Mouse (Mus musculus): Measurements from ENCODE around the gene Atg9a. TPM values are rescaled to one million over a fixed set of nuclear protein-coding genes. Genes with fewer than 3 reads are reported as not detected.
A peak's percentile ranks its signal among the peaks of the same experiment; 100 is the strongest.

The Atg9a gene
- total and polyA plus RNA-seq, 2 experiments = 23.5 to 75.4 TPM

- 30% methylated on average over 34 of the region's 34 CpGs for WGBS
- Histone ChIP-seq H3K9ac (ENCODE audit: low read depth, low read length) (peak overlapping the region; percentile 69), H3K27me3 (ENCODE audit: control insufficient read depth, insufficient read depth, low read length) (no peaks in the 10 kb centered on the region), H3K79me2 (ENCODE audit: control insufficient read depth, insufficient read depth, low read length) (peaks cover 8% of the 10 kb centered on the region; the same call in 1 of the 2 replicates), H3K4me1 (ENCODE audit: control insufficient read depth, insufficient read depth, low read length) (peaks cover 23% of the 10 kb centered on the region), H3K4me3 (ENCODE audit: insufficient read depth, low read depth, low read length) (peak overlapping the region; percentile 44), H3K27ac (replicated peaks; ENCODE audit: insufficient read depth, low read depth, low read length) (no peak overlapping the region), H3K36me3 (ENCODE audit: control insufficient read depth, insufficient read depth, low read length) (peaks cover 6% of the 10 kb centered on the region; the same call in 1 of the 2 replicates)
- no peak for DNase-seq (ENCODE audit: extremely low read depth, low read depth, low spot score)
- TF ChIP-seq CTCF (IDR thresholded peaks at IDR 0.05; ENCODE audit: low read depth, low read length) (no peak), POLR2A (IDR thresholded peaks at IDR 0.05; ENCODE audit: extremely low read depth, insufficient read depth, low read length) (no peak)
Measured at GRCm38 (mm10) chr1:75208967-75209678, 17.1 kb upstream of the Atg9a start.

- TF ChIP-seq CTCF (IDR thresholded peaks at IDR 0.05; ENCODE audit: low read depth, low read length) = no peak
- no peak for TF ChIP-seq POLR2A (IDR thresholded peaks at IDR 0.05; ENCODE audit: extremely low read depth, insufficient read depth, low read length)
- no peak for DNase-seq (ENCODE audit: extremely low read depth, low read depth, low spot score)
- Histone ChIP-seq H3K27me3 (ENCODE audit: control insufficient read depth, insufficient read depth, low read length) (no peaks in the 10 kb centered on the region), H3K79me2 (ENCODE audit: control insufficient read depth, insufficient read depth, low read length) (no peaks in the 10 kb centered on the region), H3K4me3 (ENCODE audit: insufficient read depth, low read depth, low read length) (no peak overlapping the region), H3K27ac (replicated peaks; ENCODE audit: insufficient read depth, low read depth, low read length) (no peak overlapping the region), H3K9ac (ENCODE audit: low read depth, low read length) (no peak overlapping the region), H3K4me1 (ENCODE audit: control insufficient read depth, insufficient read depth, low read length) (no peaks in the 10 kb centered on the region), H3K36me3 (ENCODE audit: control insufficient read depth, insufficient read depth, low read length) (peaks cover 28% of the 10 kb centered on the region)
- WGBS = 97% methylated on average over 1 of the region's 1 CpGs
Measured at GRCm38 (mm10) chr1:75201236-75201635, 9.2 kb upstream of the Atg9a start.

DNA sequence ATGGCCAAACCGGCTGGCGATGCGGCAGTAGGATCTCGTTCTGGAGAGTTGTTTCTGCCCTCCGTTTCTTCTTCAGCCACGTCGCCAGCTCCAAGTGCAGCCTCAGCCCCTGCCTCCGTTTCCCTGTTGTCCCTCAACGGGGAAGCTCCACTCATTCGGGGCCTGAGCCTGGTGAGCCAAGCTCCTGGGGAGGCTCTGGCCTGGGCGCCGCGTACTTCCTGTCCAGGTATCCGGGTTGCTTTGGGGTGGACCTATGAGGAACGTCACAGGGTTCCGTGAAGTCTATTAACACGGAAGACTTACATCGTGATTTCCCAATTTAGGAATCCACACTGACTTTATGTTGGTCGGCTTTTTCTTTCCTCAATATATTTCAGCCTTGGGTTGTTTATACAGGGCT, 456 bp upstream of the Atg9a start:
- peak overlapping the region; percentile 93 for H3K27ac ChIP-seq (replicated peaks; ENCODE audit: insufficient read depth, low read depth, low read length)
- H3K9ac ChIP-seq (ENCODE audit: low read depth, low read length) = peak overlapping the region; percentile 89
- peaks cover 16% of the 10 kb centered on the region; the same call in 1 of the 2 replicates for H3K79me2 ChIP-seq (ENCODE audit: control insufficient read depth, insufficient read depth, low read length)
- DNase-seq (ENCODE audit: extremely low read depth, low read depth, low spot score) = peak; percentile 81
- TF ChIP-seq POLR2A (IDR thresholded peaks at IDR 0.05; ENCODE audit: extremely low read depth, insufficient read depth, low read length) (0 out of 2 replicates have a peak, but pooled peaks have one; percentile 29), CTCF (IDR thresholded peaks at IDR 0.05; ENCODE audit: low read depth, low read length) (no peak)
- H3K4me3 ChIP-seq (ENCODE audit: insufficient read depth, low read depth, low read length) = peak overlapping the region; percentile 86
- under 1% methylated on average over 19 of the region's 19 CpGs for WGBS
- H3K36me3 ChIP-seq (ENCODE audit: control insufficient read depth, insufficient read depth, low read length) = peaks cover 34% of the 10 kb centered on the region
- H3K4me1 ChIP-seq (ENCODE audit: control insufficient read depth, insufficient read depth, low read length) = peaks cover 13% of the 10 kb centered on the region
- no peaks in the 10 kb centered on the region for H3K27me3 ChIP-seq (ENCODE audit: control insufficient read depth, insufficient read depth, low read length)

GRCm38 (mm10) chr1:75191258-75191621, 756 bp downstream of the Atg9a start:
- peaks cover 13% of the 10 kb centered on the region for H3K4me1 ChIP-seq (ENCODE audit: control insufficient read depth, insufficient read depth, low read length)
- peaks cover 28% of the 10 kb centered on the region for H3K36me3 ChIP-seq (ENCODE audit: control insufficient read depth, insufficient read depth, low read length)

GRCm38 (mm10) chr1:75190577-75190976, 1.4 kb downstream of the Atg9a start:
- H3K4me1 ChIP-seq (ENCODE audit: control insufficient read depth, insufficient read depth, low read length) = peaks cover 13% of the 10 kb centered on the region
- H3K27me3 ChIP-seq (ENCODE audit: control insufficient read depth, insufficient read depth, low read length) = no peaks in the 10 kb centered on the region
- peaks cover 16% of the 10 kb centered on the region; the same call in 1 of the 2 replicates for H3K79me2 ChIP-seq (ENCODE audit: control insufficient read depth, insufficient read depth, low read length)
- H3K27ac ChIP-seq (replicated peaks; ENCODE audit: insufficient read depth, low read depth, low read length) = no peak overlapping the region
- H3K36me3 ChIP-seq (ENCODE audit: control insufficient read depth, insufficient read depth, low read length) = peaks cover 21% of the 10 kb centered on the region
- no peak for TF ChIP-seq POLR2A (IDR thresholded peaks at IDR 0.05; ENCODE audit: extremely low read depth, insufficient read depth, low read length)
- TF ChIP-seq CTCF (IDR thresholded peaks at IDR 0.05; ENCODE audit: low read depth, low read length) = no peak
- no peak for DNase-seq (ENCODE audit: extremely low read depth, low read depth, low spot score)
- WGBS = 24% methylated on average over 2 of the region's 2 CpGs
- H3K4me3 ChIP-seq (ENCODE audit: insufficient read depth, low read depth, low read length) = no peak overlapping the region
- H3K9ac ChIP-seq (ENCODE audit: low read depth, low read length) = peak overlapping the region; percentile 93

More at GRCm38 (mm10) chr1:75191258-75191621, 756 bp downstream of the Atg9a start:
- Histone ChIP-seq H3K27ac (replicated peaks; ENCODE audit: insufficient read depth, low read depth, low read length) (peak overlapping the region; percentile 79), H3K4me3 (ENCODE audit: insufficient read depth, low read depth, low read length) (peak overlapping the region; percentile 87), H3K27me3 (ENCODE audit: control insufficient read depth, insufficient read depth, low read length) (no peaks in the 10 kb centered on the region), H3K9ac (ENCODE audit: low read depth, low read length) (peak overlapping the region; percentile 93), H3K79me2 (ENCODE audit: control insufficient read depth, insufficient read depth, low read length) (peaks cover 16% of the 10 kb centered on the region; the same call in 1 of the 2 replicates)
- 34% methylated on average over 5 of the region's 5 CpGs for WGBS
- TF ChIP-seq POLR2A (IDR thresholded peaks at IDR 0.05; ENCODE audit: extremely low read depth, insufficient read depth, low read length) (no peak), CTCF (IDR thresholded peaks at IDR 0.05; ENCODE audit: low read depth, low read length) (no peak)
- DNase-seq (ENCODE audit: extremely low read depth, low read depth, low spot score) = no peak
